Mouse (Mus musculus) G1E (cell line): ENCODE data around the gene Ccr7.

ENCODE experiments used
- CTCF ChIP-seq: IDR thresholded peaks from 2 replicates; pipeline ENCODE4 v1.5.1; 2012; ENCODE audit warnings: low read depth, low read length, inconsistent platforms, mixed read lengths
- GATA1 ChIP-seq: IDR thresholded peaks from 2 replicates; pipeline ENCODE4 v1.6.1; 2012; ENCODE audit warnings: borderline replicate concordance, low read length, inconsistent platforms, mixed read lengths
- POLR2AphosphoS5 ChIP-seq: IDR thresholded peaks from 2 replicates; pipeline ENCODE4 v1.6.1; 2012; ENCODE audit warnings: low read depth, low read length, inconsistent platforms; ENCODE audit not compliant: insufficient replicate concordance

DNA sequence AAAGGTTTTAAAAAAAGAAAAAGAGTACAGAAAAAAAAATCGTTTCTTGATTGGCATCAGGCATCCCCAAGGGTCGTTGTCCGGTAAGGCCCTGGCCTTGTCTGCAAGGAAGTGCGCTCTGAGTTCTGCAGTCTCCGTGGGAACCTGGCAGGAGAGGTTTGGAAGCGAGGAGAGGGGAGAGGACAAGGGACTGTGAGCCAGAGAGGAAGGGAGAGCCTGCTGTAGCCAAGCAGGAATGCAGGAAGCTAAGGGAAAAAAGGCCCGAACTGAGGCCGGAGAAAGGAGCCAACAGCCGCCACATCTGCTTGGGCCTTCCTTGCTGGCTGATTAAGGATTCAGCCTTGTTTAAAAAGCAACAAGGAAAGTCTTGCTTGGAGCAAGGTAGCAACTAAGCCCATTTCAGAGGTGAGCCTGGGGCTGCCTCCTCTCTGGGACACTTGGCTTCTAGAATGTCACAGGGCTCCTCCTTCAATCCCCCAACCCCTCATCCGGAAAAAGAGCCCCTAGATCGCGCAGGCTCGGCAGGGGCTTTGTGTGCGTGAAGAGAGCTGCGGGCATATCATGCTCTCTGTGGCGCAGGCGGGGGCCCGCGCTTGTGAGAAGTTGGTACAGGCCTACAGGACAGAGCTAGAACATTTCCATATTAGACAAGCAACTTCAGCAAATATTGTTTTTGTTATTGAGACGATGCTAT lies 34.2 kb downstream of the Ccr7 start:
- TF ChIP-seq GATA1 (no peak), CTCF (no peak), POLR2AphosphoS5 (no peak)
